Mouse (Mus musculus) spleen, adult 2 months (tissue): ENCODE measurements around the gene Ank2. TPM values are rescaled to one million over a fixed set of nuclear protein-coding genes. Genes with fewer than 3 reads are reported as not detected.

Experiments
- DNase-seq, 2 experiments: peaks; one replicate each; pipeline versions ENCODE4 v3.0.0 to v3.0.0-alpha.2; 2012 to 2021; ENCODE audit warnings: low spot score in 2 of 2, low read depth in 1 of 2
- H3K27ac ChIP-seq: fragments of 200-500 bp; 2 replicates; pipeline ENCODE4 v1.5.1; 2012; ENCODE audit warnings: low read length, inconsistent platforms; ENCODE audit not compliant: insufficient read depth
- H3K27me3 ChIP-seq: fragments of 200-500 bp; 2 replicates; pipeline ENCODE4 v1.6.1; 2012; ENCODE audit warnings: mild to moderate bottlenecking, moderate library complexity, low read length, inconsistent platforms; ENCODE audit not compliant: control insufficient read depth, insufficient read depth
- H3K36me3 ChIP-seq: fragments of 200-500 bp; 2 replicates; pipeline ENCODE4 v1.6.1; 2012; ENCODE audit warnings: mild to moderate bottlenecking, low read length, inconsistent platforms; ENCODE audit not compliant: control insufficient read depth, insufficient read depth
- H3K4me1 ChIP-seq: fragments of 200-500 bp; 2 replicates; pipeline ENCODE4 v1.6.1; 2011; ENCODE audit warnings: inconsistent platforms; ENCODE audit not compliant: control insufficient read depth, insufficient read depth, insufficient read length
- H3K4me3 ChIP-seq: fragments of 200-500 bp; 2 replicates; pipeline ENCODE4 v1.5.1; 2011; ENCODE audit warnings: mild to moderate bottlenecking, inconsistent platforms; ENCODE audit not compliant: insufficient read depth, insufficient read length; ENCODE audit errors: extremely low read depth
- CTCF ChIP-seq: fragments of 200-500 bp; IDR thresholded peaks from 2 replicates; pipeline ENCODE4 v1.5.1; 2011; ENCODE audit warnings: mild to moderate bottlenecking, inconsistent platforms; ENCODE audit not compliant: insufficient read depth, insufficient read length, insufficient replicate concordance; ENCODE audit errors: extremely low read depth
- POLR2A ChIP-seq: fragments of 200-500 bp; IDR thresholded peaks from 2 replicates; pipeline ENCODE4 v1.6.1; 2011; ENCODE audit warnings: low read depth, low read length, inconsistent platforms
- WGBS: fragments of 180-500 bp; shearing (Covaris S2); methylation state at CpG from one replicate; pipeline ENCODE4 v1.1.7; 2018; 5-methylcytosine and 5-hydroxymethylcytosine counted together
- polyA plus RNA-seq: library from polyadenylated mRNA; depleted of rRNA; stranded (reverse); fragments of >200 nt; gene quantifications from 2 replicates; pipeline ENCODE4 v1.2.3, GENCODE M21; 2012

Gene Ank2
- polyA plus RNA-seq, 1 experiment, result 2.1 TPM

DNA sequence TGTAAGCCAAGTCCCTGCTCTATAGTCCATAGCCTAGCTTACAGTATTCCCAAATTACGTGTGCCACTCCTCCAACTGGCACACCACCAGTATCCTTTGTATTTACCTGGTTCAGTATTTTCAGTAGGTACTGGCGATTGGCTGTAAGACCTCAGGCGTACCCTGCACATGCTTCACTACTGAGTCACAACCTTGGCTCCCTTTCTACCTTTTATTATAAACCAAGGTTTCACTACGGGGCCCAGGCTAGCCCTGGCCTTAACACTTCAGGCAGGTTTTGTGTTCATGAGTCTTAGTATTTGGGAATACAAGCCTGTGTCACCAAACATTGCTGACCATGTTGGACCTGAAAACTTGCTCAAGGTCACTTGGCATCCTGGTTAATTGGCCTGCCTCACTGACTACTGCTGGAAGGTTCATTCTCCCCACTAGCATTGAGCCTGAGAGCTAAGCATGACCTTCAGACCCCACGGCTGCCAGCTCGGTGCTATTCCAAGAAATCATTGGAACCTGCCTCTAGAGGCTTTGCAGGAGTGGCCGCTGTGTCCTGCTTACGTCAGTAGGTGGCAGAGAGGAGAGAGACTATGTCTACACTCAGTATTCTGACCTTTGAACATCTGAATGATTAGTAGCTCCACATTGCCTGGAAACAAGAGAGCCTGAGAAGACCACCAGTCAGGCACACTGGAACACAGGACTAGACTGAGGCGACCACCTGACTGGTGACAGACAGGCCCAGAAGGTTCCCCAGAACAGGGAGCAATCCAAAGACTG lies 494.1 kb downstream of the Ank2 start:
- Histone ChIP-seq H3K4me3 (no peak overlapping the region), H3K36me3 (no peaks in the 10 kb centered on the region), H3K4me1 (no peaks in the 10 kb centered on the region), H3K27ac (no peak overlapping the region), H3K27me3 (no peaks in the 10 kb centered on the region)
- DNase-seq, result no peak
- TF ChIP-seq CTCF (no peak), POLR2A (no peak)
- 83% methylated on average over 9 of the region's 9 CpGs for WGBS

GRCm38 (mm10) chr3:127003946-127004345 lies 495.2 kb downstream of the Ank2 start:
- Histone ChIP-seq H3K4me1 (no peaks in the 10 kb centered on the region), H3K27ac (no peak overlapping the region), H3K36me3 (no peaks in the 10 kb centered on the region), H3K4me3 (no peak overlapping the region), H3K27me3 (no peaks in the 10 kb centered on the region)
- DNase-seq, result no peak
- WGBS, result 96% methylated on average over 11 of the region's 11 CpGs
- TF ChIP-seq CTCF, result no peak
- TF ChIP-seq POLR2A, result no peak

GRCm38 (mm10) chr3:126998742-126999112 lies 500.4 kb downstream of the Ank2 start:
- Histone ChIP-seq H3K27ac (no peak overlapping the region), H3K27me3 (no peaks in the 10 kb centered on the region), H3K36me3 (no peaks in the 10 kb centered on the region), H3K4me1 (no peaks in the 10 kb centered on the region; the same call in 1 of the 2 replicates), H3K4me3 (no peak overlapping the region)
- no peak for DNase-seq
- 15% methylated on average over 8 of the region's 8 CpGs for WGBS
- TF ChIP-seq CTCF, result no peak
- no peak for TF ChIP-seq POLR2A

- Histone ChIP-seq H3K36me3 (no peaks in the 10 kb centered on the region), H3K4me3 (no peak overlapping the region), H3K4me1 (no peaks in the 10 kb centered on the region; the same call in 1 of the 2 replicates), H3K27me3 (no peaks in the 10 kb centered on the region), H3K27ac (no peak overlapping the region)
- TF ChIP-seq POLR2A (no peak), CTCF (no peak)
- DNase-seq, result no peak
- 22% methylated on average over 12 of the region's 12 CpGs for WGBS
Observed at GRCm38 (mm10) chr3:126998008-126998741, 501.0 kb downstream of the Ank2 start.

DNA sequence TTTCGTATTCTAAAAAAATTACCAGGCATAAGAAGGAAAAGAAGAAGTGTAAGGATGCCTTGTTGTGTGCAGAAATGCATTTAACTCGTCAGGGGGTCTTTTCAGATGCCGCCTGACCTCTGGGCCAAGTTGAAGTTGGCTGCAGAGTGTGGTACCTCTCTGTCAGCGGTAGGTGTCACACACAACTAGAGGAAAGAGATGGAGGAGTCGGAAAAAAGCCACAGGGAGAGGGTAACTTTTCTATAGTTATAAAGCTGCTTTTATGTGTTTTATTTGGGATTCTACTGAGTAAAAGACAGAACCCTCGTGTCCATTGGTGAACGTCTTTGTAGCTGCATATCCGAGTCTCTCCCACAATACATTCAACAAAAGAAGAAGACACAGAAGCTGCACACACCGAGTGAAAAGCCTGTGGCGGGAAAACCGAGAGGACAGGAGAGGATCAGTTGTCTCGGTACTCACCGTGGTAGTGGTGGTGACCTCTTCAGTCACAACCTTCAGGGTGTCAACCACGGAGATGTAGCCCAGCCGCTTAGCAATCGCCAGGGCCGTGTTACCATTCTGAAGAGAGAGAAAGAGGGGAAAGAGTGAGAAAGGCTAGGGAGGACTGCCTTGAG lies 501.7 kb downstream of the Ank2 start:
- Histone ChIP-seq H3K27ac (no peak overlapping the region), H3K4me3 (no peak overlapping the region), H3K4me1 (no peaks in the 10 kb centered on the region; the same call in 1 of the 2 replicates), H3K27me3 (no peaks in the 10 kb centered on the region), H3K36me3 (no peaks in the 10 kb centered on the region)
- no peak for DNase-seq
- TF ChIP-seq CTCF (no peak), POLR2A (no peak)
- 19% methylated on average over 17 of the region's 17 CpGs for WGBS

DNA sequence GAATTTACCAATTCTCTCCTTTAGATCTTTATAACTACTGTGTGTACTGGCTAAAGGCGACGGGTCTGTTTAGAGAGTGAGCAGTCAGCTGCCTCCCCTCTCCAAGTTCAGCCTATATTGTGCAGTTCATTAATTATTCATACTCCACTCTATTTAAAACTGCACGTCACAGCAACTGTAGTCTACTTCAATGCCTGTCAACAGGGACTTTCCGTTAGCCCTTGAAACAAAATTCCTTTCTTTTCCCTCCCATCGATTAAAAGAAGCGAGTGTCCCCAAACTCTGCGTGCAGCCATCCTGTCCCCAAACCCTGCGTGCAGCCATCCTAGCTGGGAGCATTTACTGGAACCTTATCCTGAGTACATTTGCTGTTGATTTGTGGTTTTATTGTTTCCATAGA lies 502.4 kb downstream of the Ank2 start:
- no peaks in the 10 kb centered on the region for H3K36me3 ChIP-seq
- no peak overlapping the region for H3K4me3 ChIP-seq
- no peaks in the 10 kb centered on the region; the same call in 1 of the 2 replicates for H3K4me1 ChIP-seq
- H3K27me3 ChIP-seq, result no peaks in the 10 kb centered on the region
- WGBS, result 93% methylated on average over 8 of the region's 8 CpGs
- no peak for TF ChIP-seq POLR2A
- no peak for TF ChIP-seq CTCF
- no peak for DNase-seq
- H3K27ac ChIP-seq, result no peak overlapping the region
